Mouse (Mus musculus): ENCODE results near the gene Clec16a. TPM values are rescaled to one million over a fixed set of nuclear protein-coding genes. Genes with fewer than 3 reads are reported as not detected.

Gene Clec16a
- polyA plus RNA-seq, 2 experiments: 2.7 to 10.0 TPM

DNA sequence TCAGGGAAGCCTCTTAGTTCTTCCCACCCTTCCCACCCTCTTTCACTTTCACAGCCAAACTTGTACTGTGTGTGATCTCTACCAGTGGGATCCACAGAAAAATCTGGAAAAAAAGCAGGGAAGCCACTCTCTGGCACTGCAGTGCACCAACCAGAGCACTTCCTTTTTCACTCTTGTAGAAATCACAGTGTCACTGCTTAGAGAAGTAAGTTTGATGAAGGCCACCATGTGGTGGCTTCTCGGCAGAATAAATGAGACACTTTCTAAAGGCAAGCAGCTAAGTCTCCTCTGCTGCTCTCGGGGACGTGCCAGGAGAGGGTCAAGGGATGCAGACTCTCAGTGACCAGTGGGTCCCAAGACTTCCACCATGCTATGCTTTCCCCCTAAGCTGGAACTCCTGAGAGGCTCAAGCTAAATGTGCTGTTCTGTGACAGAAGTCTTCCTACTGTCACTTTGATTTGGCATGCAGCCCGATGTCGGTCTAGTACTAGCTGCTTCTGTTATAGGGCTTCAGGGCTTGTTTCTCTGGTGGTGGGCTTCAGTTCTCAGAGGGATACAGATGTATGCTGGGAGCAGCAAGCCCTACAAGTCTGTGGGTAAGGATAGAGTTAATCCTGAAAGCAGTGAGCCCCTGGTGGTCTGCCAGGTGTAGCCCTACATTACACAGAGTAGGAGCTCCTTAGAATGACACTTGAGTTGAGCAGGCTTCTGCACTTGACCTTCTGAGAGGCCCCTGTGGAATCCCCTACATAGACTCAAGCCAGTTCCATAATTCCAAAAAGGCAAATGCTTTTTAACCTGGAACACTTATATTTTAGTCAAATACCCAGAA, 178.9 kb downstream of the Clec16a start:
- no peak overlapping the region for H3K4me2 ChIP-seq (ENCODE audit: low read depth)
- no peaks in the 10 kb centered on the region for H3K9me3 ChIP-seq (ENCODE audit: control insufficient read depth, low read length)
- no peak overlapping the region for H3K27ac ChIP-seq
- no peaks in the 10 kb centered on the region for H3K4me1 ChIP-seq (replicated peaks; ENCODE audit: control insufficient read depth in 2 of 2, insufficient read depth in 2 of 2, low read length in 1 of 2)
- no peaks in the 10 kb centered on the region for H3K36me3 ChIP-seq (replicated peaks; ENCODE audit: control insufficient read depth, insufficient read depth, low read depth)
- 41% methylated on average over 5 of the region's 5 CpGs for WGBS (ENCODE audit: insufficient replicate concordance)
- H3K27me3 ChIP-seq (ENCODE audit: control insufficient read depth, insufficient read depth, low read length): no peaks in the 10 kb centered on the region
- TF ChIP-seq EP300 (IDR thresholded peaks at IDR 0.05; ENCODE audit: low read depth) (no peak), CTCF (IDR thresholded peaks at IDR 0.05; ENCODE audit: low read depth) (no peak)
- H3K9ac ChIP-seq (replicated peaks): no peak overlapping the region
- DNase-seq (ENCODE audit: low read depth in 3 of 3, low spot score in 3 of 3) (no peak), ATAC-seq (ENCODE audit: insufficient read depth) (no peak)
- no peak overlapping the region for H3K4me3 ChIP-seq (ENCODE audit: insufficient read depth in 1 of 2, low read depth in 2 of 2, low read length in 2 of 2)

- no peak overlapping the region for H3K27ac ChIP-seq
- 28% methylated on average over 2 of the region's 2 CpGs for WGBS (ENCODE audit: insufficient replicate concordance)
- no peak overlapping the region for H3K9ac ChIP-seq (replicated peaks)
Measured at GRCm38 (mm10) chr16:10725156-10725555, 180.0 kb downstream of the Clec16a start.

DNA sequence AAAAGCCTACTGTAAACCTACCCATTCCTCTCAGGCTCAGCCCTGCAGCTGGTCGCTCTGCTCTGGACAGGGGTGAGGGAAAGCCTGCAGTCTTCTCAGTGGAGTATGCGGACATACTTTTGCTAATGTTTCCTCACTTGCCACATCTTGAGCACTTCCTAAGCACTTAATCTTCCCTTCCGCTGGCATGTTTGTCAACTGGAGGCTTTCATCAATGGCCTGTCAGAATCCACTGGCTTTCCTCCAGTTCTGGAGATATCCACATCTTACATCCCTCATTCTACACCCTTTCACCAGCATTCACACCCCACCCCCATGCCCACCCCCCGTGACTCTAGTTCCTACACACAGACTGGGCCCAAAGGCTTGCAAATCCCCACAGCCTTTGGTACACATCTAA, 182.5 kb downstream of the Clec16a start:
- Histone ChIP-seq H3K4me1 (replicated peaks; ENCODE audit: control insufficient read depth in 2 of 2, insufficient read depth in 2 of 2, low read length in 1 of 2) (peaks cover 11 to 18% of the 10 kb centered on the region in 2 experiments), H3K36me3 (replicated peaks; ENCODE audit: control insufficient read depth, insufficient read depth, low read depth) (no peaks in the 10 kb centered on the region), H3K27ac (no peak overlapping the region), H3K9ac (replicated peaks) (no peak overlapping the region), H3K4me2 (ENCODE audit: low read depth) (no peak overlapping the region), H3K4me3 (ENCODE audit: insufficient read depth in 1 of 2, low read depth in 2 of 2, low read length in 2 of 2) (no peak overlapping the region), H3K9me3 (ENCODE audit: control insufficient read depth, low read length) (no peaks in the 10 kb centered on the region), H3K27me3 (ENCODE audit: control insufficient read depth, insufficient read depth, low read length) (no peaks in the 10 kb centered on the region)
- no peak for TF ChIP-seq CTCF (IDR thresholded peaks at IDR 0.05; ENCODE audit: low read depth)
- TF ChIP-seq EP300 (IDR thresholded peaks at IDR 0.05; ENCODE audit: low read depth): no peak
- ATAC-seq (ENCODE audit: insufficient read depth) (no peak), DNase-seq (ENCODE audit: low read depth in 3 of 3, low spot score in 3 of 3) (no peak)
- 65% methylated on average over 4 of the region's 4 CpGs for WGBS (ENCODE audit: insufficient replicate concordance)

More at GRCm38 (mm10) chr16:10725156-10725555, 180.0 kb downstream of the Clec16a start:
- no peak for ATAC-seq (ENCODE audit: insufficient read depth)
- no peak for DNase-seq (ENCODE audit: low read depth in 3 of 3, low spot score in 3 of 3)
- Histone ChIP-seq H3K36me3 (replicated peaks; ENCODE audit: control insufficient read depth, insufficient read depth, low read depth) (no peaks in the 10 kb centered on the region), H3K27me3 (ENCODE audit: control insufficient read depth, insufficient read depth, low read length) (no peaks in the 10 kb centered on the region), H3K4me2 (ENCODE audit: low read depth) (no peak overlapping the region), H3K4me1 (replicated peaks; ENCODE audit: control insufficient read depth in 2 of 2, insufficient read depth in 2 of 2, low read length in 1 of 2) (no peaks in the 10 kb centered on the region), H3K4me3 (ENCODE audit: insufficient read depth in 1 of 2, low read depth in 2 of 2, low read length in 2 of 2) (no peak overlapping the region), H3K9me3 (ENCODE audit: control insufficient read depth, low read length) (no peaks in the 10 kb centered on the region)
- TF ChIP-seq CTCF (IDR thresholded peaks at IDR 0.05; ENCODE audit: low read depth) (peak; percentile 48; the same call in 1 of the 2 replicates), EP300 (IDR thresholded peaks at IDR 0.05; ENCODE audit: low read depth) (no peak)

GRCm38 (mm10) chr16:10728886-10729285, 183.7 kb downstream of the Clec16a start:
- no peak for ATAC-seq (ENCODE audit: insufficient read depth)
- TF ChIP-seq EP300 (IDR thresholded peaks at IDR 0.05; ENCODE audit: low read depth) (no peak), CTCF (IDR thresholded peaks at IDR 0.05; ENCODE audit: low read depth) (no peak)
- H3K4me1 ChIP-seq (replicated peaks; ENCODE audit: control insufficient read depth in 2 of 2, insufficient read depth in 2 of 2, low read length in 1 of 2): peaks cover 15 to 21% of the 10 kb centered on the region in 2 experiments
- no peak overlapping the region for H3K4me2 ChIP-seq (ENCODE audit: low read depth)
- no peaks in the 10 kb centered on the region for H3K36me3 ChIP-seq (replicated peaks; ENCODE audit: control insufficient read depth, insufficient read depth, low read depth)
- 58% methylated on average over 3 of the region's 3 CpGs for whole genome bisulfite sequencing (ENCODE audit: insufficient replicate concordance)
- H3K27me3 ChIP-seq (ENCODE audit: control insufficient read depth, insufficient read depth, low read length): no peaks in the 10 kb centered on the region
- H3K9me3 ChIP-seq (ENCODE audit: control insufficient read depth, low read length): no peaks in the 10 kb centered on the region
- H3K27ac ChIP-seq: no peak overlapping the region
- DNase-seq (ENCODE audit: low read depth in 3 of 3, low spot score in 3 of 3): no peak
- no peak overlapping the region for H3K9ac ChIP-seq (replicated peaks)
- no peak overlapping the region for H3K4me3 ChIP-seq (ENCODE audit: insufficient read depth in 1 of 2, low read depth in 2 of 2, low read length in 2 of 2)

DNA sequence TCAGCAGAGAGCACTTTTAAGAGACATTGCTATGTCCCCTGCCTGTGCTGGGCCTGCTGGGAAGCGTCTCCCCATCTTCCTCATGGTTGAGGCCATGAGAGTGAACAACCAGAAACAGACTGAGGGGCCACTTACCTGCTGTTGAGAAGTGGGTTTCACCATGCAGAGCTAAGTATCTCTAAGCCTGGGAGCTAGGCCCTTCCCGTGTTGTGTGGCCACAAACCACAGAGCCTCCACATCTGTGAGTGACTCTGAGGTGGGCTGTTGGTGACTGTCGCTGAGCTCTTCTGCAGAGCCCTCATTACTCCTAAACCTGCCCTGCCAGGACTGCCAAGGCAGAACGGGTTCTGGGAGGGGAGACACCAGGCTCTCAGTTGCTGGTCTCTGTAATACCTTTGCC, 185.8 kb downstream of the Clec16a start:
- Histone ChIP-seq H3K4me3 (ENCODE audit: insufficient read depth in 1 of 2, low read depth in 2 of 2, low read length in 2 of 2) (no peak overlapping the region), H3K9me3 (ENCODE audit: control insufficient read depth, low read length) (no peaks in the 10 kb centered on the region), H3K4me2 (ENCODE audit: low read depth) (no peak overlapping the region), H3K36me3 (replicated peaks; ENCODE audit: control insufficient read depth, insufficient read depth, low read depth) (no peaks in the 10 kb centered on the region), H3K4me1 (replicated peaks; ENCODE audit: control insufficient read depth in 2 of 2, insufficient read depth in 2 of 2, low read length in 1 of 2) (peaks cover 15 to 21% of the 10 kb centered on the region in 2 experiments), H3K27ac (no peak overlapping the region), H3K9ac (replicated peaks) (no peak overlapping the region), H3K27me3 (ENCODE audit: control insufficient read depth, insufficient read depth, low read length) (no peaks in the 10 kb centered on the region)
- 44% methylated on average over 4 of the region's 4 CpGs for WGBS (ENCODE audit: insufficient replicate concordance)
- no peak for TF ChIP-seq EP300 (IDR thresholded peaks at IDR 0.05; ENCODE audit: low read depth)
- TF ChIP-seq CTCF (IDR thresholded peaks at IDR 0.05; ENCODE audit: low read depth): no peak
- no peak for DNase-seq (ENCODE audit: low read depth in 3 of 3, low spot score in 3 of 3)
- ATAC-seq (ENCODE audit: insufficient read depth): no peak

All from liver, embryonic 14.5 days (tissue).